In the genomic region with DNA sequence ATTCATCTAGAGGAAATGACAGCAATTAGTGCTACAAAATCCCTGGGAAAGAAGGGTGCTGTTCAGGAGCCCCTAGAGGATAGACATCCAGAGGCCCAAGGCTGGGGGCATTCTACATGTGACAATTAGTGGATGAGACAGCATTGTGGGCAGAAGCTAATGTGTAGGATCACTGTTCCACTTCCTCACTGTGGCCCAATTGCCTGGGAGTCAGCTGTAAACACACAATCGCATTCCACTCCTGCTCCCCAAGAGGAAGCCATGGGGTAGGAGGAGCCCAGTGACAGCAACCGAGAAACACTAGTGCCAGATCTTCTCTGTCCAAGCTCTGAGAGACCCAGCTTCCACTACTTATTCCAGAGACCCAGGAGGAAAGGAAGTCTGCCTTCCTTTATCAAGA, we compare ENCODE assay signal across 25 mouse cellular contexts.
DNase-seq lines count a peak whose midpoint lies in the region; ATAC-seq lines count a peak whose summit lies in the region.
"Had no signal": no experiment of that assay in that cellular context is flagged by ENCODE, and none has a peak within 500 bp of the region (broad histone marks: within the 10 kb centered on the region; RNA-seq: fewer than 3 reads in every experiment).

No protein-coding gene starts in this region.

- H3K4me3 ChIP-seq in macrophage (ENCODE audit: inconsistent target): no peak overlapping the region
- H3K4me3 ChIP-seq: gastrocnemius, adult 2 months; heart, embryonic 12.5 days; heart, embryonic 15.5 days had no signal

- H3K27ac ChIP-seq in macrophage: peak overlapping the region; percentile 35
- H3K27ac ChIP-seq: gastrocnemius, adult 2 months; heart, embryonic 15.5 days; hindbrain, embryonic 14.5 days; hindbrain, postnatal 0 days had no signal

- peak; percentile 27; the same call in 1 of the 2 replicates for ATAC-seq in common myeloid progenitor, adult 5-6 weeks (replicated peaks; ENCODE audit: low read depth, poor library complexity, severe bottlenecking)
- peak; percentile 50 for ATAC-seq in megakaryocyte progenitor cell, adult 5-6 weeks (replicated peaks; ENCODE audit: poor library complexity)
- ATAC-seq: CD4-positive, CD25-positive, alpha-beta regulatory T cell, adult 4 months; forebrain, embryonic 14.5 days; forebrain, postnatal 0 days; hindbrain, postnatal 0 days; inflammation-experienced regulatory T-cells, adult 6 months; intestine, embryonic 16.5 days had no signal

- WGBS in macrophage (ENCODE audit: missing documents): 5% methylated on average over 2 of the region's 2 CpGs

- DNase-seq in thymus, postnatal 4 days: no peak
- no peak for DNase-seq in cerebellum, adult 9-10 months
- no peak for DNase-seq in adrenal gland, postnatal 4 days (ENCODE audit: low spot score in 2 of 2)
- DNase-seq: adrenal gland, adult 2 months; adrenal gland, postnatal 14 days; cerebellum, adult 18-20 months; cerebellum, adult 9-11 months; cerebellum, postnatal 36 days; forebrain, postnatal 0 days; gastrocnemius, adult 2 months; gastrocnemius, postnatal 25 days; heart, adult 18-20 months; heart, postnatal 10 days; heart, postnatal 4 days had no signal

- H3K79me2 ChIP-seq in macrophage (ENCODE audit: inconsistent target): no peaks in the 10 kb centered on the region

- peaks cover 65% of the 10 kb centered on the region for H3K36me3 ChIP-seq in macrophage (ENCODE audit: inconsistent target)
- H3K36me3 ChIP-seq: heart, embryonic 12.5 days; heart, embryonic 15.5 days had no signal
